Mouse (Mus musculus): ENCODE data around the gene Rab32.
"Not testable (repeated sequence)": the region's sequence is repeated elsewhere in the genome, so short reads cannot be mapped to it uniquely, and the experiment has no call there.

Rab32 gene

DNA sequence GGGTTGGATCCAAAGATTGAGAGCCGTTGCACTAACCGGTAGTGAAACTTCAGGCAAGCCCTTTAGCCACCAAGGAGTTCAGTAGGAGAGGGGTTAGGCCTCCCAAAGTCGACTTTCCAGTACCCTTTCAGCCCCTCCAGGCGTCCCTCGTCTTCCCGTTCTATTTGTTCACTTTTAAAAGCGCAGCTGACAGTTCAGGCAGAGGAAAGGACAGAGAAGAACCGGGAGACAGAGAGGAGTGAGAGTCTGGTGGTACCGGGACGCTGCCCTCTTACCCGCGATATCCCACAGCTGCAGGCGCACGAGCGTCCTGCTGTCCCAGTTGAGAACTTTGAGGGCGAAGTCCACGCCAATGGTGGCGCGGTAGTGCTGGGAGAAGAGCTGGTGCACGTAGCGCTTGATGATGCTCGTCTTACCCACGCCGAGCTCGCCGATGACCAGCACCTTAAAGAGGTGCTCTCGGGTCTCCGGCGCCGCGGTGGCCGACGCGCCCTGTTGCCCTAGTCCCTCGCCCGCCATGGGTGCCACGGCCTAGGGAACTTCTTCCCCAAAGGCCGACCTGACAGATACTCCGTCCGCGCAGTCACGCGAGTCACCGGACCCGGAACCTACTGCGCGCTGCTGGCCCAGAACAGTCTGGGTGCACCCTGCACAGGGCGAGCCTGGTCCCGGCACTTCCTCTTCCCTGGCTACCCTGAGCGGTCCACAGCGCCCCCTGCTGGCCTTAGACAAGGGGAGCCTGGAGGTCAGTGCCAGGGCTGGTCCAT lies at the start of gene Rab32:
Gene Rab32 (minus strand): TSS at position 696 of the 767 bp plus-strand sequence.
- DNase-seq (ENCODE audit: low read depth, low spot score) = no peak

DNA sequence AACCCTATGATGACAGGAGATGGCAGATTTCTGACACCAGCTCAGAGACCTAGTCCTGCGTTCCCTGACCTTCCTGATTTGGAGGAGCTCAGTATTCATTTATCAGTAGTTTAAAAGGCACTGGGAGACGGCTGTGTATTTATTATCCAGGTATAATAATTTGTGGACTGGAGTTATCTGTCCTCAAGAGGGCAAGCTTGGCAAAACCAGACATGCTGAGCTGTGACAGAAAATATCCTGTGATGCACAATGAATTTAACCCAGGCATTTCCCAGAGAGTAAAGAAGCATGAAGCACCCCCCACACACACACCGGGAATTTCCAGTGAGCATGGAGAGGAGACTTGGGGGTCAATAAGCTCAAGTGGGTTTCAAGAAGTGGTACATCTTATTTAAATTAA lies 42.7 kb upstream of the Rab32 start:
- no peak for DNase-seq (ENCODE audit: low read depth, low spot score)

DNA sequence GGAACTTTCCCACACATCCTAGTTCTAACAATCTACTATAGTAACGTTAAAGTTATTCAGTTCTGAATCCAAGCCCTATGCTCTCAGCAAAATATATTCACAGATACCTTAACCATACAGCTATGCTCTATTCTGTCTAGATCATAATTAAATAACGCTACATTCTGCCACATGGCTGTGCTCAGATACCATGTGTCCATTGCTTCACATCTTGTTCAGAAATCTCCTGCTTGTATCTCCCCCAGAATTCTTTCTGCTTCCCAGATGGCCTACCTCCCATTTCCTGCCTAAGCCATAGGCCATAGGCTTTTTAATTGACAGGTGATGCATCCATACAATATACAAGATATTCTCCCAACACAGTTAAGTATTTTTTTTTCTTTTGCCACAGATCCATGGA lies 39.4 kb upstream of the Rab32 start:
- not testable (repeated sequence) for DNase-seq (ENCODE audit: low read depth, low spot score)

DNA sequence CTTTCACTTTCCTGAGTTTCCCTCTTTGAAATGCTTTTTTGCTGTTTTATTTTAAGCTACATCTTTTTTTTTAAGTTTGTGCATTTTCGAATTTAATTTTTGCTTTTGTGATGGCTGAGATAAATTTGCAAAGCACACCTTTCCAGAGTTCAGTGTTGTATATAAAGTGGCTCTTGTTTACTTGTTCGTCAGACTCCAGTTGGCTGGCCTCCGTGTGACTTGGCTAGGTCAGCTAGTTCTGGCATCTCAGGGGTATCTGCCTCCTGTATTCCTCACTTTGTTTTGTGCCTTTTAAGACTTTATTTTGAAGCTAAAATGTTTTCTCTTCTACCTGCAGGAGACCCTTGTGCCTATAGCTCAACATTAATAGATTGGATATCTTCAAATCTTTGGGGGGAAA lies 22.7 kb upstream of the Rab32 start:
- no peak for DNase-seq (ENCODE audit: low read depth, low spot score)

DNA sequence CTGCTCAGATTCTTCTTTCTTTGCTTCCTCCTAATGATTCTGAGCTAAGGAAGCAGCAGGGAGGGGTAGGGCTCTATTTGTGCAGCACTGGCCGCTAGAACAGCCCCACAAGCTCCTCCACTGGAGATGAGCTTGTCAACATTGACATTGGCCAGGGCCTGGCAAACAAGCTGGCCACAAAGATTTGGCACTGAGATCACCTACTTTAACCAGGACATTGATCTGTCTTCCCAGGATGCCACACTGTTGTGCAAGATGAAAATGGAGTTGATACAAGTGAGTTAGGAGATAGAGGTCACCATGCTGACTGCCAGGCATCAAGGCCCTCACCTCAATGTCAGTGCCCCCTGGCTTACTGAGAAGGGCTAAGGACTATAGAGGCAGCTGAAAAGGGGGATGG lies 21.8 kb upstream of the Rab32 start:
- DNase-seq (ENCODE audit: low read depth, low spot score) = no peak

GRCm38 (mm10) chr10:10558337-10558711 lies 259 bp upstream of the Rab32 start:
- no peak for DNase-seq (ENCODE audit: low read depth, low spot score)

GRCm38 (mm10) chr10:10557085-10557484 lies 980 bp downstream of the Rab32 start:
- no peak for DNase-seq (ENCODE audit: low read depth, low spot score)

DNA sequence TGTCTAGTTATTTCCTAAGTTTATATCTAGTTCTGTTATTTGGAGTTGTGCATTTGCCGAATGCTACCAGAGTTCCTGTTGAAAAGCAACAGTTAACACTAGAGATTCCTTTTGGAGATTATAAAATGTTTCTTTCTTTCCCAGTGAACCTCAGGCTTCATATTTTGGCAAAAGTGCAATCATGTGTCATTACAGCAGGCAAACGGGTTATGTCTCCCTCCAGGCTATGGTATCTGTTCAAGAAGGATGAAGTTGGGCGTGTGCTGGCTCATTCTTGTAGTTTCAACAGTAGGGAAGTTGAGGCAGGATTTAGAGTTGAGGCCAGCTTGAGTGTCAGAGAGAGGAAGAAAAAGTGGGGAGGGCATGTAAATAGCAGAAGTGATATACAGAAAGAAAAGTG lies 2.4 kb downstream of the Rab32 start:
- no peak for DNase-seq (ENCODE audit: low read depth, low spot score)

GRCm38 (mm10) chr10:10555221-10555620 lies 2.8 kb downstream of the Rab32 start:
- no peak for DNase-seq (ENCODE audit: low read depth, low spot score)

DNA sequence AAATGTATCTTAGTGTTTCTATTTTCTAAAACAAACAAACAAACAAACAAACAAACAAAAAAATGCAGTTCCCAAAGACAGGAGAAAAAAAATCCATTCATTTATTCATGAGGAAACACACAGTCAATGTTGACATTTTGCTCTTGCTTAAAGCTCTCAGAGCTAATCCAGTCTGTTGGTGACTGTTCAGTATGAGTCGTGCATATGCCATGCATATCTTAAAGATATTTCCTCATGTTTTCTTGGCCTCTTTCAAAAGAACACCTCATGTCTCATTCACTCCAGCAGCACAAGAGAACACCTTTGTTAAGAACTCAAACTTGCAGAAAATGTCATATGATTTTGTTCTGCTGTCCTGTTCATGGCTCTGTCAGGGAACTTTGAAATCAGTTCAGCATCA lies 7.9 kb downstream of the Rab32 start:
- no peak for DNase-seq (ENCODE audit: low read depth, low spot score)

DNA sequence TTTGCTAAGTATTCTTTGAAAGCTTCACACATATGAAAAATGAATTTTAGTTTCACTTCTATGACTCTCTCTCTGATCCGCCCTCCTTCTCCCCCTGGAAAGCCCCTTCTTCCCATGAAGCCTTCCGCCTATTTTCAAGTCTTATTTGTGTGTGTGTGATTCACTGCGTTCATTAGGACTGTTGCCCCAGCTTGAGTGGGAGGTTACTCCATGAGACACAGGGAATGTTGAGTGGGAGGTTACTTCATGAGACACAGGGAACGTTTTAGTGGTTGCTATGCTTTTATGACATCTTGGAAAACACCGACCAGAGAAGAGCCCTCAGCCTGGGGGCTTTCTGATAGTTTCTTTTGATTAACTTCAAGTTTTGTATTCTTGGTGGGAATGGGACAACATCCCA lies 11.4 kb downstream of the Rab32 start:
- DNase-seq (ENCODE audit: low read depth, low spot score) = no peak

GRCm38 (mm10) chr10:10544955-10545354 lies 13.1 kb downstream of the Rab32 start:
- DNase-seq (ENCODE audit: low read depth, low spot score) = no peak
